In genomic region chr9:37375718-37376117, GRCm38 (mm10) we compare ENCODE assay signal across 20 mouse cellular contexts. TPM values are rescaled to one million over a fixed set of nuclear protein-coding genes. Genes with fewer than 3 reads are reported as not detected.
DNase-seq lines count a peak whose midpoint lies in the region; TF ChIP-seq lines count a peak whose summit lies in the region.
"Had no signal": no experiment of that assay in that cellular context is flagged by ENCODE, and none has a peak within 500 bp of the region (broad histone marks: within the 10 kb centered on the region; RNA-seq: fewer than 3 reads in every experiment).

No protein-coding gene starts in this region.

- peaks cover 0 to 6% of the 10 kb centered on the region in 2 experiments; a peak in 2 of 4 replicates for H3K27me3 ChIP-seq in MEL (ENCODE audit: control insufficient read depth in 1 of 2, insufficient read depth in 2 of 2, low read length in 2 of 2)
- H3K27me3 ChIP-seq: lung, embryonic 15.5 days had no signal

- H3K27ac ChIP-seq in MEL (ENCODE audit: control insufficient read depth, low read depth, low read length): no peak overlapping the region
- H3K27ac ChIP-seq: lung, embryonic 15.5 days; midbrain, embryonic 10.5 days; neural tube, embryonic 13.5 days had no signal

- H3K4me1 ChIP-seq in MEL (ENCODE audit: control insufficient read depth in 1 of 2, insufficient read depth in 2 of 2, low read length in 2 of 2): no peaks in the 10 kb centered on the region
- H3K4me1 ChIP-seq: lung, embryonic 15.5 days; midbrain, embryonic 10.5 days; neural tube, embryonic 13.5 days had no signal

- H3K9me3 ChIP-seq in MEL (replicated peaks; ENCODE audit: insufficient read depth, low read length): no peaks in the 10 kb centered on the region
- H3K9me3 ChIP-seq: lung, embryonic 15.5 days; midbrain, embryonic 10.5 days; neural tube, embryonic 13.5 days had no signal

- TF ChIP-seq CTCF in MEL (IDR thresholded peaks at IDR 0.05 in 2 of 3, conservative IDR thresholded peaks at IDR 0.05 in 1 of 3; ENCODE audit: control insufficient read depth in 1 of 3, insufficient read depth in 1 of 3, low read depth in 2 of 3, low read length in 3 of 3, poor library complexity in 1 of 3, severe bottlenecking in 1 of 3): no peak

- no peaks in the 10 kb centered on the region for H3K79me2 ChIP-seq in MEL (ENCODE audit: control insufficient read depth, insufficient read depth, low read length, poor library complexity)

- no peak overlapping the region for H3K4me3 ChIP-seq in MEL (ENCODE audit: control insufficient read depth in 1 of 2, insufficient read depth in 1 of 2, low read depth in 2 of 2, low read length in 2 of 2)
- H3K4me3 ChIP-seq: lung, embryonic 15.5 days; midbrain, embryonic 10.5 days; neural tube, embryonic 13.5 days had no signal

- no peaks in the 10 kb centered on the region for H3K36me3 ChIP-seq in MEL (ENCODE audit: control insufficient read depth in 1 of 2, insufficient read depth in 2 of 2, low read length in 2 of 2)
- H3K36me3 ChIP-seq: lung, embryonic 15.5 days; midbrain, embryonic 10.5 days; neural tube, embryonic 13.5 days had no signal

- TF ChIP-seq EP300 in MEL (IDR thresholded peaks at IDR 0.05; ENCODE audit: low read depth in 1 of 2, low read length in 2 of 2): no peak

- H3K9ac ChIP-seq in MEL (ENCODE audit: control insufficient read depth, low read depth, low read length, poor library complexity, severe bottlenecking): no peak overlapping the region
- H3K9ac ChIP-seq: lung, embryonic 15.5 days; neural tube, embryonic 13.5 days had no signal

- no peak for TF ChIP-seq RAD21 in MEL (IDR thresholded peaks at IDR 0.05; ENCODE audit: low read depth, low read length)

- intact Hi-C loops in heart, postnatal 25 days (cut with DNase I): no loop called here
- intact Hi-C loops in left cerebral cortex, postnatal 14 days (cut with DNase I): no loop called here

- no peak for TF ChIP-seq POLR2A in MEL (IDR thresholded peaks at IDR 0.05; ENCODE audit: control insufficient read depth in 1 of 2, insufficient read depth in 1 of 2, low read depth in 1 of 2, low read length in 2 of 2, poor library complexity in 1 of 2)

- DNase-seq in heart, adult 11 months: peak; percentile 96
- DNase-seq in heart, postnatal 25 days (ENCODE audit: low spot score): no peak
- peak; percentile 37 to 79 for DNase-seq in left cerebral cortex, postnatal 14 days (ENCODE audit: low spot score in 2 of 2)
- DNase-seq in left cerebral cortex, adult 18-20 months (ENCODE audit: low spot score in 2 of 2): no peak
- DNase-seq in MEL (ENCODE audit: low read depth, low spot score): peak; percentile 18
- DNase-seq in fat pad, adult 2 months (ENCODE audit: extremely low read depth, low read depth, low spot score): peak; percentile 92
- DNase-seq in adrenal gland, postnatal 36 days: no peak
- no peak for DNase-seq in embryo, embryonic 10 days (ENCODE audit: low spot score)
- DNase-seq: adrenal gland, adult 2 months; cerebellum, adult 8-10 months; heart, postnatal 4 days; kidney, adult 9 months; kidney, postnatal 4 days; thymus, postnatal 25 days had no signal

TF ChIP-seq in MEL, 35 proteins besides CTCF, POLR2A, EP300 and RAD21:
- TF ChIP-seq MAX (IDR thresholded peaks at IDR 0.05; ENCODE audit: low read length) (no peak), ELF1 (IDR thresholded peaks at IDR 0.05; ENCODE audit: low read depth, low read length) (no peak), TCF12 (IDR thresholded peaks at IDR 0.05; ENCODE audit: low read depth, low read length) (no peak), CHD2 (IDR thresholded peaks at IDR 0.05; ENCODE audit: low read length) (no peak), MYC (IDR thresholded peaks at IDR 0.05; ENCODE audit: low read depth, low read length) (no peak)

RNA-seq across cellular contexts. Expression of gene Hepacam, which starts 8.6 kb away (rescaled TPM):
- not detected for total RNA-seq in heart, postnatal 25 days (2021)
- 10 to 100 TPM; 58.0 to 61.6 TPM for total RNA-seq in left cerebral cortex, postnatal 14 days (2021)
- total RNA-seq in left cerebral cortex, adult 18-20 months (2021): 10 to 100 TPM; 45.4 to 47.9 TPM
- total RNA-seq in MEL (2012; rRNA removed): 0.04 TPM in 1 of 2 replicates, not detected in the other
- polyA plus RNA-seq in MEL (2012; ENCODE audit: insufficient read depth in 1 of 2, insufficient read length in 2 of 2, low read depth in 1 of 2, low replicate concordance in 2 of 2, missing spikeins in 1 of 2): under 1 TPM in 1 of 2 experiments, not detected in 1; 0.01 TPM
- under 1 TPM in 1 of 2 experiments, not detected in 1; 0.20 TPM for total RNA-seq in adrenal gland, postnatal 36 days (2021)
- total RNA-seq: heart, postnatal 4 days; liver, adult 2 months had no signal
- polyA plus RNA-seq: liver, adult 2 months had no signal

RNA-seq across cellular contexts. Expression of gene Robo4, which starts 26.0 kb away (rescaled TPM):
- 10 to 100 TPM; 29.7 to 30.1 TPM for total RNA-seq in heart, postnatal 25 days (2021)
- 10 to 100 TPM in 1 of 2 experiments, 1 to 10 TPM in 1; 7.1 to 10.0 TPM for total RNA-seq in left cerebral cortex, postnatal 14 days (2021)
- total RNA-seq in left cerebral cortex, adult 18-20 months (2021): 1 to 10 TPM; 4.9 to 7.2 TPM
- total RNA-seq in MEL (2012; rRNA removed): not detected in 2 replicates
- not detected for polyA plus RNA-seq in MEL (2012; ENCODE audit: insufficient read depth in 1 of 2, insufficient read length in 2 of 2, low read depth in 1 of 2, low replicate concordance in 2 of 2, missing spikeins in 1 of 2)
- total RNA-seq in adrenal gland, postnatal 36 days (2021): 10 to 100 TPM; 21.7 to 33.5 TPM
- polyA plus RNA-seq: C2C12 had no signal

RNA-seq across cellular contexts. Expression of gene Ccdc15, which starts 27.5 kb away (rescaled TPM):
- total RNA-seq in heart, postnatal 25 days (2021): 1 to 10 TPM; 1.3 to 1.5 TPM
- 1 to 10 TPM; 2.0 TPM for total RNA-seq in left cerebral cortex, postnatal 14 days (2021)
- total RNA-seq in left cerebral cortex, adult 18-20 months (2021): 1 to 10 TPM; 2.0 to 2.2 TPM
- total RNA-seq in MEL (2012; rRNA removed): 3.7 and 4.3 TPM in 2 replicates
- polyA plus RNA-seq in MEL (2012; ENCODE audit: insufficient read depth in 1 of 2, insufficient read length in 2 of 2, low read depth in 1 of 2, low replicate concordance in 2 of 2, missing spikeins in 1 of 2): 1 to 10 TPM in 1 of 2 experiments, not detected in 1; 4.0 TPM
- total RNA-seq in adrenal gland, postnatal 36 days (2021): 1 to 10 TPM; 2.1 TPM

RNA-seq across cellular contexts. Expression of gene Robo3, which starts 57.3 kb away (rescaled TPM):
- total RNA-seq in heart, postnatal 25 days (2021): not detected
- total RNA-seq in left cerebral cortex, postnatal 14 days (2021): 10 to 100 TPM; 45.1 to 58.9 TPM
- 10 to 100 TPM; 12.7 to 21.8 TPM for total RNA-seq in left cerebral cortex, adult 18-20 months (2021)
- not detected in 2 replicates for total RNA-seq in MEL (2012; rRNA removed)
- polyA plus RNA-seq in MEL (2012; ENCODE audit: insufficient read depth in 1 of 2, insufficient read length in 2 of 2, low read depth in 1 of 2, low replicate concordance in 2 of 2, missing spikeins in 1 of 2): not detected
- under 1 TPM; 0.76 to 0.86 TPM for total RNA-seq in adrenal gland, postnatal 36 days (2021)
- total RNA-seq: gastrocnemius, postnatal 4 days; liver, adult 2 months had no signal

Comparison
In these comparisons a context has a peak if more than half of its experiments do, and no peak if none do; other contexts are left out.
1. DNase-seq: peak in heart, adult 11 months (single experiment), left cerebral cortex, postnatal 14 days (2 of 2), MEL (single experiment) and fat pad, adult 2 months (single experiment); none in heart, postnatal 25 days (single experiment), left cerebral cortex, adult 18-20 months (0 of 2), adrenal gland, postnatal 36 days (0 of 2) and embryo, embryonic 10 days (single experiment).
2. RNA of gene Hepacam, which starts 8.6 kb away (total RNA-seq): 58.0 to 61.6 TPM in left cerebral cortex, postnatal 14 days and 45.4 to 47.9 TPM in left cerebral cortex, adult 18-20 months; 0.20 TPM in adrenal gland, postnatal 36 days, 0.04 TPM in MEL and not detected in heart, postnatal 25 days; every median in the first group is over 10 times any median in the second.